Mouse (Mus musculus) urinary bladder, postnatal 10 days (tissue): ENCODE results near the gene Rnf213.

Source experiments
- DNase-seq: peaks from one replicate; pipeline ENCODE4 v3.0.0; 2022; ENCODE audit warnings: low spot score

The Rnf213 gene

DNA sequence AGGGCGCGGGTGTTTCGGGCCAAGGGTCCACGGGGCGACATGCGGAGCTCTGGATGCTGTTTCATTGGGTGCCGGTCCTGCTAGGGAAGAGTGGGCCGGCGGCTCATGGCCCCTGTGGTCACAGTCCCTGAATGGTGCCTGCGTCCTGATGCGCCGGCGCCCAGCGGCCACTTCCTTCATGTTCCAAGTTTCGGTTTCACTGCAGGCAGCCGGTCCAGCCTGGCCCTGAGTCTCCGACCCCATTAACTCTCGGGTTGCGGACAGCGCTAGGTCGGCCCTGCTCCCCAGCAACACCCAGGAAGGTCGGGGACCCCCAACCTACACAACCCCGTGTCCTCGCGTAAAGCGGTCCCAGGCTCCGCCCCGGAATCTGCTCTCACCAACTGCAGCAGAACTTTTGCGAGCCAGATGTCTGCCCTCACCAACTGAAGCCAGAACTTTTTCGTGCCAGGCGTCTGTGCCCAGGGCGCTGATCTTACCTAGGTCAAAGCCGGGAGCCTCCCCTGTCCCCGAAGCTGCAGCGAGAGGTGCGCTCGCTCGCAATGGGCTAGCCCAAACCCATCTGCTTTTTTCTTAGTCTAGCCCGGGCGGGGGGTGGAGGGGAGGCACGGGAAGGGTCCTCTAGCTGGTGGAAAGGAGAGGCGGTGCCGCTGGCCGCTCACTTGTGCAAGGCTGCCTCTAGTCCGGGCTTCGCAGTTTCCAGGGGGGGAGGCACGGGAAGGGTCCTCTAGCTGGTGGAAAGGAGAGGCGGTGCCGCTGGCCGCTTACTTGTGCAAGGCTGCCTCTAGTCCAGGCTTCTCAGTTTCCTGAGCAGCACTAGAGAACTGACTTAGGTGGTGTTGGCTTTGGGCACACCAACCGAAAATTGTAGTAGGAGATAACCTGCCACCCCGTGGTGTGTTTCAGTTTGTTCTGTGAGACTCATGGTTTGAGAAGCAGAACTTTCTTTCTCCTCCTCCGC is 2.3 kb upstream of the Rnf213 start:
- DNase-seq = no peak

- no peak for DNase-seq
Observed at GRCm38 (mm10) chr11:119391386-119392000, 1.4 kb upstream of the Rnf213 start.

- DNase-seq = no peak
Observed at GRCm38 (mm10) chr11:119392001-119392614, 792 bp upstream of the Rnf213 start.

GRCm38 (mm10) chr11:119393483-119393804 is 544 bp downstream of the Rnf213 start:
- DNase-seq = no peak

GRCm38 (mm10) chr11:119394210-119394609 is 1.3 kb downstream of the Rnf213 start:
- no peak for DNase-seq

GRCm38 (mm10) chr11:119395394-119395793 is 2.5 kb downstream of the Rnf213 start:
- no peak for DNase-seq

- no peak for DNase-seq
Observed at GRCm38 (mm10) chr11:119395931-119396330, 3.0 kb downstream of the Rnf213 start.

DNA sequence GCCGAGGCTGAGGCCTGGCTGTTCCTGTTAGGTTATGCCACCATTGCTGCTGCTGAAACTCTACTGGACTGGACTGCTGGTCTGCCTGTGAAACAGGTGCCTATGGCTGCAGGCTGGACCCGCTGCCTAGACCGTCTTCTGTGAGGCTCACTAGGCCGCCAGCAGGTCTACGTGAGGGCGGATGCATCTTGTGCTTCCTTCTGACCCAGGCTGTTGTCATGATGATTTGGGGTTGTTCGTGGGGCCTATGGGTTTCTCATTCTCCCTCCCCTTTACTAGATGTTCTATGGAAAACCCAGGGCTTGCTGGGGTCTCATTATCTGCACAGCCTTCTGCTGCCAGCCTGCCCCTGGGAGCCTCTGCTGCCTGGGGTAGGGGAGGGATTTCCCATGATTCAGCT is 3.6 kb downstream of the Rnf213 start:
- no peak for DNase-seq

GRCm38 (mm10) chr11:119402501-119403160 is 9.7 kb downstream of the Rnf213 start:
- DNase-seq = no peak

DNA sequence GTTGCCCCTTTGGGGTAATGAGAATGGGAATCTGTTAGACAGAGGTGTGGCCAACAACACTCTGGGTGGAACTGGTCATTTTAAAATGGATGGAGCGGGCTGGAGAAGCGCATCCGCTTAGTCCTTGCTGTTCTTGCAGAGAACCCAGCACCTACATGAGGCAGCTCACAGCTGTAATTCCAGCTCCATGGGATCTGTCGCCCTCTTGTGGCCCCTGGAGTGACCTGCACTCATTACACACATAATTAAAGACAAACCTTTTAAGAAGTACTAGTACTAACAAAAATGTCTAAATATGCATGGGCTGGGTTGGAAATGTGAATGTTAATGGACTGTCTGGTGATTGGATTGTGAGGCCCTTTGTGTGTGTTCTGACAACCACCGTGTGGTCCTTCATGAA is 11.7 kb downstream of the Rnf213 start:
- no peak for DNase-seq

GRCm38 (mm10) chr11:119407381-119407780 is 14.5 kb downstream of the Rnf213 start:
- no peak for DNase-seq

DNA sequence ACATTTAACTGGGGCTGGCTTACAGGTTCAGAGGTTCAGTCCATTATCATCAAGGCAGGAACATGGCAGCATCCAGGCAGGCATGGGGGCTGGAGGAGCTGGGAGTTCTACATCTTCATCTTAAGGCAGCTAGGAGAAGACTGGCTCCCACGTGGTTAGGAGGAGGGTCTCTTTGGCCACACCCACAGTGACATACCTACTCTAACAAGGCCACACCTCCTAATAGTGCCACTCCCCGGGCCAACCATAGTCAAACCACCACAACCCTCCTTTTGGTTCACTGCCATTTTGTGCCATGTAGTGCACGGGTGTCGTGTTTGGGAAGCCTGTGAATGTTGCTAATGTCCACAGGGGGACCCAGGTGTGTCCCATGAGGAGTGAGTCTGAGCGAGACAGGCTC is 15.1 kb downstream of the Rnf213 start:
- DNase-seq = no peak

GRCm38 (mm10) chr11:119419327-119420118 is 26.6 kb downstream of the Rnf213 start:
- no peak for DNase-seq

DNA sequence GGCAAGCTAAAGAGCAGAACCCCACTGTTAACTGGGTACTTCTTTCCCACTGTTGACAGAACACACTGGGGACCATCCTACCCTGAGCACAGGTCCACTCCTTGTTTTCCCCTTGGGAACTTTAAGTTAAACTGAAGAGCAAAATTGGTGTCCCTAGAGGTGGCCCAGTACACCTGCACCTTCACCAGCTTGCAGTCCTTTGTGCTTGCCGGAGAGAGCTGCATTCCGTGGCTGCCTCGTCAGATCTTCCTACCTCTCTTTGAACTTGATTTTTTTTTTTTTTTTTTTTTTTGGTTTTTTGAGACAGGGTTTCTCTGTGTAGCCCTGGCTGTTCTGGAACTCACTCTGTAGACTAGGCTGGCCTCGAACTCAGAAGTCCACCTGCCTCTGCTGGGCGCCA is 27.5 kb downstream of the Rnf213 start:
- no peak for DNase-seq

DNA sequence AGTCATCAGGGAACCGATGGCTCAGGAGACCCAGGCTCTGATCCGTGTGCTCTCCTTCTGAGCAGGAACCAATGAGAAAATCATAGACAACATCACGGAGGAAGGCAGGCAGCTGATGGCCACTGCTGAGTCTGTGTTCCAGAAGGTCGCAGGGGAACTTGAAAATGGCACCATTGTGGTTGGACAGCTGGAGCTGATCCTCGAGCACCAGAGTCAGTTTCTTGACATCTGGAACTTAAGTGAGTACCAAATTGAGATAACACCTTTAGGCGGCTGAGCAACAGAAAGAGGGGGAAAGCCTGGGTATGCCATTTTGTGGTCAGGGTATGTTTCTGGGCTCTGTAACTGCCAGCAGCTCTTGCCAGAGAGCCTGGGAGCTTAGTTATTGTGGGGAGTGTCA is 34.5 kb downstream of the Rnf213 start:
- no peak for DNase-seq

- DNase-seq = no peak
Observed at GRCm38 (mm10) chr11:119427986-119428385, 35.1 kb downstream of the Rnf213 start.

- DNase-seq = no peak
Observed at GRCm38 (mm10) chr11:119428649-119429136, 35.8 kb downstream of the Rnf213 start.

DNA sequence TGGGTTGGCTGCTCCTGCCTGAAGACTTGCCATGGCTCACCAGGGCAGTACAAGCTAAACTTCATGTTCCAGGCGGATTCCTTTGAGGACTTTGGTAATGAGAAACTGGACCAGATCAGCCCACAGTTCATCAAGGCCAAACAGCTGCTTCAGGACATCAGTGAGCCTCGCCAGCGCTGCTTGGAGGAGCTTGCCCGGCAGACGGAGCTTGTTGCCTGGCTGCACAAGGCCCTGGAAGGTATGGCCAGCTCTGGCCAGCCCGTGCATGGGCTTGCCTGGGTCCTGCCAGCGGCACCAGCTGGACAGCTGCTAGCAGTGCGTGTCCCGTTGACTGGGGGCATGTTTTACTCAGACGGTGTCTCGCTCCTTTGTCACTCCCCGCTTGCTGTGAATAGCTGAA is 38.6 kb downstream of the Rnf213 start:
- no peak for DNase-seq

GRCm38 (mm10) chr11:119432706-119433105 is 39.8 kb downstream of the Rnf213 start:
- DNase-seq = no peak

GRCm38 (mm10) chr11:119434316-119434715 is 41.4 kb downstream of the Rnf213 start:
- DNase-seq = no peak
